Mouse (Mus musculus) adrenal gland, postnatal 25 days (tissue): ENCODE results near the gene Vmn1r202. TPM values are rescaled to one million over a fixed set of nuclear protein-coding genes. Genes with fewer than 3 reads are reported as not detected.
"Not testable (repeated sequence)": the region's sequence is repeated elsewhere in the genome, so short reads cannot be mapped to it uniquely, and the experiment has no call there.

ENCODE experiments used
- DNase-seq: peaks from one replicate; pipeline ENCODE4 v3.0.0; 2021; ENCODE audit warnings: mixed read lengths
- long read RNA-seq: library from polyadenylated mRNA; stranded (forward); transcript quantifications from one replicate; pipeline ENCODE4 v2.0.0, GENCODE M21; 2021
- total RNA-seq: library from RNA; stranded (reverse); gene quantifications from 2 replicates; pipeline ENCODE4 v1.2.3, GENCODE M21; 2021

Vmn1r202 gene
- total RNA-seq, result 0.06 and 0.14 TPM in 2 replicates
- long read RNA-seq, result 0 reads

DNA sequence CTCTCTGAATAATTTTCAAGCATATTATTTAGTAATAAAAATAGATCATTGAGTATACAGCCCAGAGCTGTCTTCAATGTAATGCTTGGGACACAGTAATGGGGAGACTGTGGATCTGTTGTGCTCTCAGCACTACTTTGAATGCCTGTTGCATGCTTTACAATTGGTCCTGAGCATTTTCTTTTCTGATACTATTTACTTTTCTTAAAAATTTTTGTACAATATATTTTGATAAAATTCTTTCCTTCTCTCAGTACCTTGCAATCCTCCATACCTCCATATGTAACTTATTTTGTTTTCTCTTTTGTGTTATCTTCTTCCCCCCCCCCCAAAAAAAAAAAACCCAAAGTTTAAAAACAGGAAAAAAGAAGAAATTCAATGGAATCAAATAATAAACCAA lies at the start of gene Vmn1r202:
Gene Vmn1r202, minus strand, starts transcription at position 101 of the 400 bp plus-strand sequence.
- no peak for DNase-seq

DNA sequence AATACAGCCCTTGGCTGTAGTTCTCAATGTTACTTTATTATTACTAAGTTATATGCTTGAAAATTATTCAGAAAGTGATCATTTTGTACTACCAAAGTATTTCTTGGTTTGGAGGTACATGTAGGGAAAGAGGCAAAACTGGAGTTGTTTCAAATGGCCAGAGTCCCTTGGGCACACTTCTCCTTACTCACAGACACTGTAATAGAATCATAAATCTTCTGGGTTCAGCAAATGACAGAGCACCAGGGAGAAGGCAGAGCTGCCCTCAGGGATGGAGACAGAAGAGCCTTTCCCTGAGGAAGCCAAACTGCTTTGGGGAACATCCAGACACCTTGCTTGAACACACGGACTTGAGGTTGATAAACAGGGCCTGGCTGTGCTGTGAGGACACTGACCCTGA lies 47.7 kb upstream of the Vmn1r202 start, which contains the start of gene Vmn1r204:
Gene Vmn1r204, plus strand, starts transcription at position 301 of the 400 bp plus-strand sequence.
- not testable (repeated sequence) for DNase-seq

- DNase-seq, result no peak
These were observed 12.6 kb upstream of the Vmn1r202 start, which contains the start of gene Vmn1r203 for GRCm38 (mm10) chr13:22517814-22518213. TSS of gene Vmn1r203 (plus strand) at chr13:22518114.

- no peak for DNase-seq
These were observed 2.8 kb downstream of the Vmn1r202 start for GRCm38 (mm10) chr13:22502431-22502830.

- no peak for DNase-seq
These were observed 33.6 kb downstream of the Vmn1r202 start, which contains the start of gene Vmn1r201 for GRCm38 (mm10) chr13:22471623-22472022. TSS of gene Vmn1r201 (plus strand) at chr13:22471923.

- no peak for DNase-seq
These were observed 50.0 kb downstream of the Vmn1r202 start for GRCm38 (mm10) chr13:22455145-22455544.

Other genes with a start within 250 kb of the Vmn1r202 start
- gene Vmn1r195, start 234.9 kb downstream of the Vmn1r202 start, total RNA-seq, result not detected in 2 replicates
- gene Vmn1r196, start 215.5 kb downstream of the Vmn1r202 start, total RNA-seq, result not detected in 2 replicates
- gene Vmn1r197, start 180.8 kb downstream of the Vmn1r202 start, total RNA-seq, result not detected in 2 replicates
- gene Vmn1r198, start 155.0 kb downstream of the Vmn1r202 start, total RNA-seq, result not detected in 2 replicates
- gene Vmn1r199, start 125.6 kb downstream of the Vmn1r202 start, total RNA-seq, result not detected in 2 replicates
- gene Vmn1r200, start 115.0 kb downstream of the Vmn1r202 start, total RNA-seq, result not detected in 2 replicates
- not detected in 2 replicates for gene Vmn1r201, start 33.5 kb downstream of the Vmn1r202 start, total RNA-seq
- not detected in 2 replicates for gene Vmn1r203, start 12.7 kb upstream of the Vmn1r202 start, total RNA-seq
- gene Vmn1r204, start 47.8 kb upstream of the Vmn1r202 start, total RNA-seq, result not detected in 2 replicates
- not detected in 2 replicates for gene Vmn1r205, start 87.6 kb upstream of the Vmn1r202 start, total RNA-seq
- gene Vmn1r206, start 118.9 kb upstream of the Vmn1r202 start, total RNA-seq, result not detected in 2 replicates
- not detected in 2 replicates for gene Vmn1r207-ps, start 224.2 kb upstream of the Vmn1r202 start, total RNA-seq